Mouse (Mus musculus) kidney, postnatal 10 days (tissue): Measurements from ENCODE around the gene Slco3a1.

Source experiments
- DNase-seq: peaks from one replicate; pipeline ENCODE4 v3.0.0; 2021; ENCODE audit warnings: mixed read lengths

Slco3a1 gene

GRCm38 (mm10) chr7:74269283-74270088, 285.1 kb downstream of the Slco3a1 start:
- DNase-seq, result no peak

GRCm38 (mm10) chr7:74266511-74267168, 287.9 kb downstream of the Slco3a1 start:
- DNase-seq, result no peak

- DNase-seq, result no peak
Measured at GRCm38 (mm10) chr7:74256291-74256690, 298.3 kb downstream of the Slco3a1 start.

- no peak for DNase-seq
Measured at GRCm38 (mm10) chr7:74252066-74252465, 302.5 kb downstream of the Slco3a1 start.

GRCm38 (mm10) chr7:74241236-74241635, 313.3 kb downstream of the Slco3a1 start:
- no peak for DNase-seq

- no peak for DNase-seq
Measured at GRCm38 (mm10) chr7:74240459-74241172, 314.0 kb downstream of the Slco3a1 start.
